ENCODE assay signal across 10 mouse cellular contexts in genomic region chr6:146077124-146077889, GRCm38 (mm10).
A peak's percentile ranks its signal among the peaks of the same experiment; 100 is the strongest.
DNase-seq lines count a peak whose midpoint lies in the region; ATAC-seq and TF ChIP-seq lines count a peak whose summit lies in the region.
"Had no signal": no experiment of that assay in that cellular context is flagged by ENCODE, and none has a peak within 500 bp of the region (broad histone marks: within the 10 kb centered on the region; RNA-seq: fewer than 3 reads in every experiment).

No protein-coding gene starts in this region.

- no peak for ATAC-seq in heart, postnatal 0 days (ENCODE audit: insufficient read depth, low read depth)
- 0 out of 2 replicates have a peak, but pooled peaks have one; percentile 21 for ATAC-seq in liver, embryonic 16.5 days (ENCODE audit: low read depth)
- ATAC-seq in hindbrain, embryonic 14.5 days (ENCODE audit: low FRiP score) = no peak

- no peak overlapping the region for H3K4me2 ChIP-seq in heart, postnatal 0 days (ENCODE audit: low read depth, low read length)
- no peak overlapping the region for H3K4me2 ChIP-seq in CH12.LX (ENCODE audit: insufficient read depth, low read depth, poor library complexity, severe bottlenecking)
- no peak overlapping the region for H3K4me2 ChIP-seq in liver, embryonic 16.5 days (ENCODE audit: low read depth, low read length)
- H3K4me2 ChIP-seq in hindbrain, embryonic 14.5 days (replicated peaks) = no peak overlapping the region
- H3K4me2 ChIP-seq: embryonic facial prominence, embryonic 12.5 days had no signal

- no peaks in the 10 kb centered on the region for H3K79me2 ChIP-seq in CH12.LX (replicated peaks; ENCODE audit: control insufficient read depth, extremely low read depth, insufficient read depth, poor library complexity, severe bottlenecking)

- H3K9me3 ChIP-seq in heart, postnatal 0 days (replicated peaks; ENCODE audit: control insufficient read depth, low read length) = peaks cover 12% of the 10 kb centered on the region
- peaks cover 17% of the 10 kb centered on the region for H3K9me3 ChIP-seq in CH12.LX (replicated peaks; ENCODE audit: low read length)
- no peaks in the 10 kb centered on the region for H3K9me3 ChIP-seq in liver, embryonic 16.5 days (replicated peaks; ENCODE audit: control insufficient read depth, low read length)
- H3K9me3 ChIP-seq in hindbrain, embryonic 14.5 days (ENCODE audit: control insufficient read depth, low read length) = peaks cover 7% of the 10 kb centered on the region; the same call in 1 of the 2 replicates
- H3K9me3 ChIP-seq: embryonic facial prominence, embryonic 12.5 days had no signal

- H3K27me3 ChIP-seq in heart, postnatal 0 days (ENCODE audit: control insufficient read depth, insufficient read depth, low read length) = no peaks in the 10 kb centered on the region
- no peaks in the 10 kb centered on the region for H3K27me3 ChIP-seq in CH12.LX (replicated peaks)
- H3K27me3 ChIP-seq in liver, embryonic 16.5 days (ENCODE audit: control insufficient read depth, insufficient read depth, low read depth, low read length) = no peaks in the 10 kb centered on the region
- H3K27me3 ChIP-seq in hindbrain, embryonic 14.5 days (ENCODE audit: control insufficient read depth, insufficient read depth, low read length) = no peaks in the 10 kb centered on the region
- H3K27me3 ChIP-seq: embryonic facial prominence, embryonic 12.5 days had no signal

- 57% methylated on average over 11 of the region's 11 CpGs for WGBS in heart, postnatal 0 days
- WGBS in liver, embryonic 16.5 days (ENCODE audit: insufficient replicate concordance) = 23% methylated on average over 11 of the region's 11 CpGs
- 86% methylated on average over 11 of the region's 11 CpGs for WGBS in hindbrain, embryonic 14.5 days

- no peak overlapping the region for H3K4me3 ChIP-seq in heart, postnatal 0 days (ENCODE audit: low read depth, low read length)
- no peak overlapping the region for H3K4me3 ChIP-seq in CH12.LX (replicated peaks in 1 of 3; ENCODE audit: low read depth in 2 of 3, low read length in 2 of 3, poor library complexity in 1 of 3)
- no peak overlapping the region for H3K4me3 ChIP-seq in liver, embryonic 16.5 days (ENCODE audit: low read depth, low read length)
- no peak overlapping the region for H3K4me3 ChIP-seq in hindbrain, embryonic 14.5 days (replicated peaks; ENCODE audit: low read length)
- H3K4me3 ChIP-seq: embryonic facial prominence, embryonic 12.5 days had no signal

- peaks cover 11% of the 10 kb centered on the region; the same call in 1 of the 2 replicates for H3K4me1 ChIP-seq in heart, postnatal 0 days (ENCODE audit: control insufficient read depth, insufficient read depth)
- peaks cover 13 to 52% of the 10 kb centered on the region in 2 experiments for H3K4me1 ChIP-seq in CH12.LX (ENCODE audit: control insufficient read depth in 1 of 2, insufficient read depth in 2 of 2)
- H3K4me1 ChIP-seq in liver, embryonic 16.5 days (ENCODE audit: control insufficient read depth, low read depth, low read length) = no peaks in the 10 kb centered on the region
- H3K4me1 ChIP-seq in hindbrain, embryonic 14.5 days (replicated peaks; ENCODE audit: control insufficient read depth, insufficient read depth, low read length) = 0 out of 2 replicates have a peak, but pooled peaks cover 4% of the 10 kb centered on the region

- in situ Hi-C loops in CH12.LX (cut with MboI; ENCODE audit: low pct_ligation_motif_present, low pct_unique_long_range_greater_than_20kb, low sequenced_read_pairs) = no loop called here

- H3K36me3 ChIP-seq in heart, postnatal 0 days (replicated peaks; ENCODE audit: control insufficient read depth, insufficient read depth, low read length) = no peaks in the 10 kb centered on the region
- H3K36me3 ChIP-seq in CH12.LX (replicated peaks in 1 of 2; ENCODE audit: control insufficient read depth in 1 of 2, insufficient read depth in 1 of 2, low read length in 1 of 2) = no peaks in the 10 kb centered on the region
- H3K36me3 ChIP-seq in liver, embryonic 16.5 days (ENCODE audit: control insufficient read depth, insufficient read depth) = no peaks in the 10 kb centered on the region
- H3K36me3 ChIP-seq in hindbrain, embryonic 14.5 days (replicated peaks; ENCODE audit: control insufficient read depth, insufficient read depth) = no peaks in the 10 kb centered on the region
- H3K36me3 ChIP-seq: embryonic facial prominence, embryonic 12.5 days had no signal

- no peak for TF ChIP-seq EP300 in heart, postnatal 0 days (IDR thresholded peaks at IDR 0.05; ENCODE audit: low read depth)
- no peak for TF ChIP-seq EP300 in CH12.LX (IDR thresholded peaks at IDR 0.05; ENCODE audit: low read length)

- H3K27ac ChIP-seq in heart, postnatal 0 days (ENCODE audit: low read depth) = no peak overlapping the region
- H3K27ac ChIP-seq in CH12.LX (ENCODE audit: insufficient read depth, low read depth) = no peak overlapping the region
- H3K27ac ChIP-seq in liver, embryonic 16.5 days (ENCODE audit: low read length) = no peak overlapping the region
- no peak overlapping the region for H3K27ac ChIP-seq in hindbrain, embryonic 14.5 days
- H3K27ac ChIP-seq: embryonic facial prominence, embryonic 12.5 days had no signal

- DNase-seq in heart, postnatal 0 days (ENCODE audit: low spot score) = no peak
- no peak for DNase-seq in heart, adult 8-10 months (ENCODE audit: low spot score)
- DNase-seq in CH12.LX (ENCODE audit: extremely low read depth) = peak; percentile 34
- peak; percentile 16 for DNase-seq in adipocyte (ENCODE audit: low spot score)
- no peak for DNase-seq in retina, postnatal 1 day
- no peak for DNase-seq in frontal cortex, postnatal 36 days (ENCODE audit: low spot score in 2 of 2)
- no peak for DNase-seq in hindbrain, embryonic 14.5 days (ENCODE audit: low spot score)
- DNase-seq: heart, adult 18-20 months had no signal

- TF ChIP-seq POLR2A in CH12.LX (IDR thresholded peaks at IDR 0.05; ENCODE audit: low read depth, low read length) = no peak

- H3K9ac ChIP-seq in heart, postnatal 0 days (replicated peaks; ENCODE audit: low read depth, low read length) = no peak overlapping the region
- H3K9ac ChIP-seq in CH12.LX (ENCODE audit: insufficient read depth, low read depth) = no peak overlapping the region
- no peak overlapping the region for H3K9ac ChIP-seq in liver, embryonic 16.5 days (ENCODE audit: low read depth, low read length)
- H3K9ac ChIP-seq in hindbrain, embryonic 14.5 days = no peak overlapping the region
- H3K9ac ChIP-seq: embryonic facial prominence, embryonic 12.5 days had no signal

- peak; percentile 31; the same call in 1 of the 2 replicates for TF ChIP-seq CTCF in heart, postnatal 0 days (IDR thresholded peaks at IDR 0.05; ENCODE audit: low read depth)
- peak; percentile 16 to 49; a peak in 2 of 4 replicates for TF ChIP-seq CTCF in CH12.LX (conservative IDR thresholded peaks at IDR 0.05 in 1 of 2, IDR thresholded peaks at IDR 0.05 in 1 of 2; ENCODE audit: low read depth in 2 of 2, low read length in 2 of 2)

- peak; percentile 25 for TF ChIP-seq RAD21 in CH12.LX (IDR thresholded peaks at IDR 0.05; ENCODE audit: low read depth, low read length)

- dilution Hi-C loops in CH12.LX (cut with MboI; ENCODE audit: extremely low pct_ligation_motif_present, extremely low pct_unique_long_range_greater_than_20kb, low sequenced_read_pairs) = no loop called here

TF ChIP-seq in CH12.LX, 34 proteins besides CTCF, POLR2A, EP300 and RAD21:
- no peak for TF ChIP-seq E2F4 (IDR thresholded peaks at IDR 0.05; ENCODE audit: insufficient replicate concordance, low read depth, low read length)
- TF ChIP-seq PAX5 (IDR thresholded peaks at IDR 0.05; ENCODE audit: low read length) = no peak
- no peak for TF ChIP-seq JUND (conservative IDR thresholded peaks at IDR 0.05; ENCODE audit: low read depth, low read length)
- no peak for TF ChIP-seq MAZ (IDR thresholded peaks at IDR 0.05; ENCODE audit: low read depth, low read length)
- peak; percentile 47 for TF ChIP-seq SMC3 (IDR thresholded peaks at IDR 0.05; ENCODE audit: low read depth, low read length)

Comparison
In these comparisons a context has a peak if more than half of its experiments do, and no peak if none do; other contexts are left out.
1. DNase-seq: peak in CH12.LX (single experiment) and adipocyte (single experiment); none in heart, postnatal 0 days (single experiment), heart, adult 8-10 months (single experiment), retina, postnatal 1 day (single experiment), frontal cortex, postnatal 36 days (0 of 2) and hindbrain, embryonic 14.5 days (single experiment).